Mouse (Mus musculus) thymus, adult 2 months (tissue): ENCODE data around the gene Tnrc6c.

Experiments
- CTCF ChIP-seq: fragments of 200-500 bp; IDR thresholded peaks from 2 replicates; pipeline ENCODE4 v1.5.1; 2012; ENCODE audit warnings: mild to moderate bottlenecking, control low read depth, low read length, moderate library complexity, borderline replicate concordance; ENCODE audit not compliant: control insufficient read depth, poor library complexity, insufficient read depth; ENCODE audit errors: extremely low read depth
- POLR2A ChIP-seq: fragments of 200-500 bp; IDR thresholded peaks from 2 replicates; pipeline ENCODE4 v1.6.1; 2012; ENCODE audit warnings: mild to moderate bottlenecking, low read length, control low read depth, moderate library complexity; ENCODE audit not compliant: control insufficient read depth, poor library complexity, insufficient read depth; ENCODE audit errors: extremely low read depth

- no peak for TF ChIP-seq CTCF
- TF ChIP-seq POLR2A, result no peak
These were observed 34.5 kb downstream of the Tnrc6c start for GRCm38 (mm10) chr11:117688603-117689002.
